Mouse (Mus musculus) yolk sac, embryonic 10.5 days (tissue): ENCODE data around the gene Cdk2.
"Not testable (repeated sequence)": the region's sequence is repeated elsewhere in the genome, so short reads cannot be mapped to it uniquely, and the experiment has no call there.

Source experiments
- DNase-seq: peaks from one replicate; pipeline ENCODE4 v3.0.0-alpha.2; 2017; ENCODE audit warnings: low spot score

The Cdk2 gene

GRCm38 (mm10) chr10:128704491-128705316, at the start of gene Cdk2:
Gene Cdk2 (minus strand): TSS chr10:128705031.
- DNase-seq: peak; percentile 95

- DNase-seq: peak; percentile 90
Measured at GRCm38 (mm10) chr10:128748252-128748864, 43.5 kb upstream of the Cdk2 start.

GRCm38 (mm10) chr10:128747646-128748251, 42.9 kb upstream of the Cdk2 start, which contains the start of gene Pym1:
Gene Pym1 (plus strand): TSS chr10:128747889.
- peak; percentile 88 for DNase-seq

GRCm38 (mm10) chr10:128746972-128747645, 42.3 kb upstream of the Cdk2 start:
- no peak for DNase-seq

- DNase-seq: no peak
Measured at GRCm38 (mm10) chr10:128745946-128746613, 41.2 kb upstream of the Cdk2 start.

GRCm38 (mm10) chr10:128744680-128745601, 40.1 kb upstream of the Cdk2 start, which contains the start of gene Dgka:
Gene Dgka (minus strand): TSS chr10:128744855.
- no peak for DNase-seq

- no peak for DNase-seq
Measured at GRCm38 (mm10) chr10:128744211-128744610, 39.4 kb upstream of the Cdk2 start.

GRCm38 (mm10) chr10:128743791-128744191, 39.0 kb upstream of the Cdk2 start:
- DNase-seq: peak; percentile 73

- no peak for DNase-seq
Measured at GRCm38 (mm10) chr10:128743235-128743634, 38.4 kb upstream of the Cdk2 start.

- no peak for DNase-seq
Measured at GRCm38 (mm10) chr10:128742616-128743015, 37.8 kb upstream of the Cdk2 start.

GRCm38 (mm10) chr10:128740296-128740695, 35.5 kb upstream of the Cdk2 start:
- no peak for DNase-seq

- peak; percentile 29 for DNase-seq
Measured at GRCm38 (mm10) chr10:128737435-128737834, 32.6 kb upstream of the Cdk2 start.

GRCm38 (mm10) chr10:128731992-128732391, 27.2 kb upstream of the Cdk2 start:
- no peak for DNase-seq

- DNase-seq: peak; percentile 35
Measured at GRCm38 (mm10) chr10:128731002-128731433, 26.2 kb upstream of the Cdk2 start.

- DNase-seq: no peak
Measured at GRCm38 (mm10) chr10:128728059-128728458, 23.2 kb upstream of the Cdk2 start.

GRCm38 (mm10) chr10:128725466-128725865, 20.6 kb upstream of the Cdk2 start:
- not testable (repeated sequence) for DNase-seq

- no peak for DNase-seq
Measured at GRCm38 (mm10) chr10:128715559-128716537, 11.0 kb upstream of the Cdk2 start.

- DNase-seq: not testable (repeated sequence)
Measured at GRCm38 (mm10) chr10:128711318-128711717, 6.5 kb upstream of the Cdk2 start.

GRCm38 (mm10) chr10:128705317-128705693, 474 bp upstream of the Cdk2 start:
- DNase-seq: no peak
